In genomic region chr8:107056076-107056972, GRCm38 (mm10) we compare ENCODE assay signal across 8 mouse cellular contexts. TPM values are rescaled to one million over a fixed set of nuclear protein-coding genes. Genes with fewer than 3 reads are reported as not detected.
DNase-seq lines count a peak whose midpoint lies in the region; ATAC-seq and TF ChIP-seq lines count a peak whose summit lies in the region.

Gene Cog8 (minus strand): TSS chr8:107056689.
Gene Nip7 (plus strand): TSS chr8:107056877.

- no peak for TF ChIP-seq CTCF in cortical plate, adult 2 months (IDR thresholded peaks at IDR 0.05; ENCODE audit: extremely low read depth, insufficient read depth, low read length)

- peak within 1 kb of the TSS; percentile 97 for H3K4me3 ChIP-seq in cortical plate, adult 2 months (ENCODE audit: insufficient read depth, low read length)
- H3K4me3 ChIP-seq in megakaryocyte, embryonic 14.5 days (replicated peaks), result peak within 1 kb of the TSS; percentile 100

- peak; percentile 98 for ATAC-seq in activated CD4-positive, CD25-positive, alpha-beta regulatory T cell, adult 4 months

- H3K27ac ChIP-seq in cortical plate, adult 2 months (ENCODE audit: insufficient read depth, low read length), result peak within 1 kb of the TSS; percentile 70; the same call in 1 of the 2 replicates

- no peaks in the 10 kb centered on the region for H3K27me3 ChIP-seq in megakaryocyte, embryonic 14.5 days (replicated peaks)

- peaks cover 2% of the 10 kb centered on the region; the same call in 1 of the 2 replicates for H3K4me1 ChIP-seq in cortical plate, adult 2 months (ENCODE audit: control insufficient read depth, insufficient read depth, low read length)
- H3K4me1 ChIP-seq in megakaryocyte, embryonic 14.5 days, result peaks cover 56% of the 10 kb centered on the region

- H3K36me3 ChIP-seq in megakaryocyte, embryonic 14.5 days (replicated peaks; ENCODE audit: low read length), result peaks cover 57% of the 10 kb centered on the region

- peak; percentile 94 for DNase-seq in gastrocnemius, adult 8-10 months (ENCODE audit: low spot score in 2 of 2)
- DNase-seq in hindlimb bud, embryonic 11.5 days (ENCODE audit: extremely low spot score, low read depth, low spot score), result peak; percentile 92
- peak; percentile 90 to 96 for DNase-seq in left cerebral cortex, adult 8-10 months (ENCODE audit: low spot score in 2 of 2)
- DNase-seq in right cerebral cortex, postnatal 10 days (ENCODE audit: low spot score in 2 of 2), result peak; percentile 98
- peak; percentile 90 for DNase-seq in urinary bladder, postnatal 25 days (ENCODE audit: low spot score)

- no peaks in the 10 kb centered on the region for H3K9me3 ChIP-seq in megakaryocyte, embryonic 14.5 days

- TF ChIP-seq POLR2A in cortical plate, adult 2 months (IDR thresholded peaks at IDR 0.05; ENCODE audit: extremely low read depth, insufficient read depth, low read length), result peak; percentile 57; the same call in 1 of the 2 replicates

RNA-seq across cellular contexts. Expression of gene Cog8, which starts in this region (rescaled TPM):
- polyA plus RNA-seq in activated CD4-positive, CD25-positive, alpha-beta regulatory T cell, adult 4 months (2017; shearing (Covaris generic)), result 10 to 100 TPM; 10.8 to 11.4 TPM
- polyA plus RNA-seq in cortical plate, adult 2 months (2012; rRNA removed), result 33.0 and 36.8 TPM in 2 replicates
- total RNA-seq in gastrocnemius, adult 8-10 months (2022), result 10 to 100 TPM; 15.8 to 21.7 (median 19.5) TPM
- total RNA-seq in left cerebral cortex, adult 8-10 months (2022), result 10 to 100 TPM; 25.3 to 26.4 (median 26.3) TPM
- polyA plus RNA-seq in megakaryocyte, embryonic 14.5 days (2012; ENCODE audit: insufficient read depth, low replicate concordance), result 9.2 and 18.5 TPM in 2 replicates

RNA-seq across cellular contexts. Expression of gene Nip7, which starts in this region (rescaled TPM):
- polyA plus RNA-seq in activated CD4-positive, CD25-positive, alpha-beta regulatory T cell, adult 4 months (2017; shearing (Covaris generic)), result 10 to 100 TPM; 67.9 to 87.2 TPM
- 36.5 and 42.5 TPM in 2 replicates for polyA plus RNA-seq in cortical plate, adult 2 months (2012; rRNA removed)
- total RNA-seq in gastrocnemius, adult 8-10 months (2022), result 10 to 100 TPM; 15.2 to 22.6 (median 19.1) TPM
- total RNA-seq in left cerebral cortex, adult 8-10 months (2022), result 10 to 100 TPM; 43.3 to 54.1 (median 44.1) TPM
- 4.2 and 5.3 TPM in 2 replicates for polyA plus RNA-seq in megakaryocyte, embryonic 14.5 days (2012; ENCODE audit: insufficient read depth, low replicate concordance)

Comparison
In these comparisons a context has a peak if more than half of its experiments do, and no peak if none do; other contexts are left out.
1. Peak in every context shown above with its lines: DNase-seq, ATAC-seq, H3K4me3 ChIP-seq and H3K27ac ChIP-seq.